Mouse (Mus musculus) left cerebral cortex, postnatal 10 days (tissue): ENCODE results near the gene Cped1. TPM values are rescaled to one million over a fixed set of nuclear protein-coding genes. Genes with fewer than 3 reads are reported as not detected.
"Not testable (repeated sequence)": the region's sequence is repeated elsewhere in the genome, so short reads cannot be mapped to it uniquely, and the experiment has no call there.

Experiments
- DNase-seq, 2 experiments: peaks; one replicate each; pipeline ENCODE4 v3.0.0; 2021 to 2022; ENCODE audit warnings: low spot score in 2 of 2, mixed read lengths in 1 of 2; ENCODE audit errors: extremely low spot score in 1 of 2
- intact Hi-C: fragments of 180-260 bp; cut with DNase I; formaldehyde crosslinking; loops from one replicate; pipeline ENCODE4 v1.15.1; 2025
- total RNA-seq, 2 experiments: library from RNA; stranded (reverse); gene quantifications; 2 replicates each; pipeline ENCODE4 v1.2.3; 2021

The Cped1 gene
- total RNA-seq, 2 experiments from 2014 or later, result 1.9 to 2.0 TPM

DNA sequence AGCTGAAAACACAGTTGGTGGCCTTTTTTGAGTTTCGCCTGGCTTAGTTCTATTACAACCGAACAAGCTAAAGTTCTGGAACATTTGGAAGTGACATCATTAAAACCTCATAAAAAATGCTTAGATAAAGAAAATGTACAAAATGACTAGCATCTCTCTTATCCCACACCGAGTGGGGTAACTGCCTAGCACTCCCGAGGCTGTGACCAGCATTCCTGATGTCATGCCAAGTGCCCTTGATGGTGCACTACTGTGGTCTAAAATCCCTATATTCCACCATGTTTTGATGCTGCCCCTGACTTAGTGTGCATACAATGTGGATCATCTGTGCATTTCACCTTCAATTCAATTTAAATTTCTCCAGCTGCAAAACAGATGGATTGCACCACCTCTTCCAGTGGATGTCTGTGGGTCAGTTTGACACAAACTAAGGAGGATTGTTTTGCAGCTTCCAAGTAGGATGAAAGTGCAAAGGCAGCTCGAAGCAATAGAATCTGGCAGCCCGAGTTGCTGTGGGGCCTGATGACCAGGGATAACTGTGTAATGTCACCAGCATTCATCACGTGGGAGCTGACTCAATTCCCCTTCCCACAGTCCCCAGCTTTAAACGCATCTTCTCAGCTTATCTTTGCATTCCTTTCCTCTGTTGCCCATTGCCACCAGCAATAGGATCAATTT, 33.2 kb downstream of the Cped1 start:
- DNase-seq, result no peak
- intact Hi-C loops, result no loop called here

GRCm38 (mm10) chr6:22019637-22020036, 33.9 kb downstream of the Cped1 start:
- DNase-seq, result no peak
- intact Hi-C loops, result no loop called here

DNA sequence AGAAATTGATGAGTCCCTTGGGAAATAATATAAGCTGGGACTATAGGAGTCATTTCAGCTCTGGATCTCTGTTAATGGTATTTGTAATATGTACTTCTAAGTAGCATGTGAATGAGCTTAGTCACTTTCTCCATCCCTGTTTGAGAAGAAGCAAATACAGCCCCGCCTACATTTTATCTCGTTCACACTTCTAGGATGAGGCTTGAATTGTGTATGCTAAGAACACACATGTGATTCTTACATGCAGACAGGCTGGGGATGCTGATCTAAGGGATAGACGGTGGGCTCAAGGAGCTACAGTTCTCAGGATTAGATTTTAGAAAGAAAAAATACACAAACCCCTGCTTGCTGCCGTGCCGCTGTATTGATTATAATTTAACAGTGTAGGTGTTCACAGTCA, 35.0 kb downstream of the Cped1 start:
- intact Hi-C loops, result no loop called here

DNA sequence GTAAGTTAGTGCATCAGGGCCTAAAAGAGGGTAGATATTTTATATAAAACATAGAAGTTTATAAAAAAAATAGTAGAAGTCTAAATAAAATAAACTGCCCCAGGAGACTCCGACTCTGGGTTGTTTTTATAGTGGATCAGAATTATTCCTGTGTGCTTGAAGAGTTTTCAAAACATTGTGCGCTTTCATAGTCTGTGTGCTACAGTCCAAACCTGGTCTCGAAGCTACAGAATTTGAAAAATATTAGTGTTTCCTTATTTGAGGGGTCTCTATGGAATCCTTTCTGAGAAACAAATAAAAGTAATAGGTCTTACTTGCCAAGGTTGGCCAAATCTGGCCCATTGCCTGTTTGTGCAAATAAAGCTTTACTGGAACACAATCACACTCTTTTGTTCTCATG, 35.6 kb downstream of the Cped1 start:
- no peak for DNase-seq
- intact Hi-C loops, result no loop called here

More for the DNA sequence above, 35.0 kb downstream of the Cped1 start:
- DNase-seq, result no peak

GRCm38 (mm10) chr6:22024168-22024567, 38.5 kb downstream of the Cped1 start:
- no peak for DNase-seq
- intact Hi-C loops, result no loop called here

- DNase-seq, result no peak
- intact Hi-C loops, result no loop called here
Observed at GRCm38 (mm10) chr6:22025584-22026357, 40.1 kb downstream of the Cped1 start.

- no peak for DNase-seq
- intact Hi-C loops, result no loop called here
Observed at GRCm38 (mm10) chr6:22026358-22026673, 40.6 kb downstream of the Cped1 start.

DNA sequence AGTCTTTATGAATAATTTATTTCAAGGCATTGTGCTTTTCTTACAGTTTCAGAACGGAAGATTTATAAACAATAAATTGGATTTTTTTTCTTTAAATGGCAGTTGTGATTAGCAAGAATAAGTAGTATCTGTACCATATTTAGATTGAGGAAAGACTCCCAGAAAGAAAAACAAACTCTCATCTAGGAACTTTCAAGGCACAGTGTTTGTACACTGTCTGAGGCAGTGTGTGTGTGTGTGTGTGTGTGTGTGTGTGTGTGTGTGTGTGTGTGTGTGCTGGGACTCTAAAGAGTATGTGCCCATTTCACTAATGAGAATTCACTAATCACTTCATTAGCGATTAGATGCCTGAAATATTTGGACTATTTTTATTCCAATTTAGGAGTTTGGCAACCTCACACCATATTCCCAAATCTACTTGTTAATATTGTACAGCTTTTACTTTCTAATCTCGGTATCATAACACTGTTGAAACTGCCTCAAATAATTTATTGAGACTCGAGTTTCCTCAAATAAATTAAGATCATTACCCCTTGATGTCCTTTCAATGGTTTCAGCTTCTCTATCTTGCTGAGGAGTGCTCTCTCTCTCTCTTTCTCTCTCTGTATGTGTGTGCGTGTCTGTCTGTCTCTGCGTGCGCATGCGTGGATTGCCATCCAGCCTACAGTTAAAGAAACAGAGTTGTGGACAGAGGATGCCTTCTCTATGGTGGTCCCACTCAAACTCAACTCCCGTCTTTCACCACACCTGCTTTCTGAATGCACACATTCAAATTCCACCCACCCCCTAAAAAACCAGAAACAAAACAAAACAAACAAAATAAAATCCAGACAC, 41.3 kb downstream of the Cped1 start:
- DNase-seq, result no peak
- intact Hi-C loops, result no loop called here

DNA sequence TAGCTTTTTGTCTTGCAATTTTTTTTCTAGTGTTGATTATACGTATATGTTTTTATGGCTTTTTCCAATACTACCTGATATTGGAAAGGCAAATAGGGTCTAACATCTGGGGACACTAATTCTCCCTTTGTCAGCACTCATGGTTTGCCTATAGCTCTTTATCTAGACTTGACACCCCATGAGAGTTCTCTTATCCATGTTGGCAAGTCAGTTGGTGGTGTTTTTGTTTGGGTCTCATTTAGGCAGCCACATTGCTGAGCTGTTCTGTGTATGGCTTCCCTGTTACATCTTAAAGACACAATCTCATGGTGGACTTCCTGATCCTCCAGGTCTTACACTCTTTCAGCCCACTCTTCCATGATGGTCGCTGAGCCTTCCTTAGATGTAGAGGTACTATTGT, 42.1 kb downstream of the Cped1 start:
- no peak for DNase-seq
- intact Hi-C loops, result no loop called here

DNA sequence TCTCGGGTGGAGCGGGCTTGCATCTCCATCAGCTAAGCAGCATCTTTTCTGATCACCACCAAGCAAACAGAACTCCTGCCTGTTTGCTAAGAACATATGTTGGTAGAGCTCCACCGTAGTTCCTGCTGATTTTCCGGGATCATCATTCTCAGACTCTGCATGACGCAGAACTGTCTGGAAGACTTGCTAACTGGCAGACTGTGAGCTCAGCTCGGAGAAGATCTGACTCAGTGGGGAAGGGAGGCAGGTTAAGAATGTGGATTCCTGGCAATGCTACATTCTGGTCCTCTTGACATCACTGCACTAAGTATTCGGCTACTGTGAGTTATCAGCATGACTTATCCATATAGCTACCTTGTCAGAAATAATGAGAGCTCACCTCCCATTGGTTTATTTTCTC, 44.7 kb downstream of the Cped1 start:
- intact Hi-C loops, result no loop called here
- DNase-seq, result no peak

GRCm38 (mm10) chr6:22033188-22033587, 47.5 kb downstream of the Cped1 start:
- intact Hi-C loops, result no loop called here
- no peak for DNase-seq

DNA sequence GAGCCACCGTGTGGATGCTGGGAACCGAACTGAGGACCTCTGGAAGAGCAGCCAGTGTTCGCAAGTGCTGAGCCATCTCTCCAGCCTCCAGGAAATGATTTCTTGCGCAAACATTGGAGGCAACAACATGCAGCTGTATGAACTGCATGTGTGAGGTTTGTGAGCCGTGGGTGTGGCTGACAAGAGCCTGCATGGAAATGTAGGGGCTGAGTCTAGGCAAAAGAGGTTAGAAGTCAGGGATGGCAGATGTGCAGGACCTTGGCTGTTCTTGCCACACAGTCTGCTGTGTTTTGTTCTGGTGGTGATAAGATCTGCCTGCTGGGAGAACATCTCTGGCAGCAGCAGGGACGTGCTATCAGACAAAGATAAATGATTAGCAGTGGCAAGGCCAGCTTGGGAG, 49.7 kb downstream of the Cped1 start:
- DNase-seq, result no peak
- intact Hi-C loops, result no loop called here

DNA sequence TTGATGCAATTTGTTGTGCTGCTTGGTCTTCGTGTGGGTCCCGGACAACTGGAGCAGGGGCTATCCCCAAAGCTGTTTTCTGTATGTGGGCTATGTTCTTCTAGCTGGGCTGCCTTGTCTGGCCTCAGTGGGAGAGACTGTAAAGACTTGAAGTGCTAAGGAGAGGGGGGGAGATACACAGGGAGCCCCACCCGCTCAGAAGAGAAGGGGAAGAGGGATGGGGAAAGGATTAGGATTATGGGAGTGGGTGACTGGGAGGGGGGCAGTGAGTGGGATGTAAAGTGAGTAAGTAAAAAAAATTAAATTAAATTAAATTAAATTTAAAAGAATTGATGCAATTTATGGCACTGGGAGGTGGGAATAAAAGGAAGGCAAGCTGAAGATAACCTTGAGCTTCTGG, 50.2 kb downstream of the Cped1 start:
- DNase-seq, result no peak
- intact Hi-C loops, result no loop called here

DNA sequence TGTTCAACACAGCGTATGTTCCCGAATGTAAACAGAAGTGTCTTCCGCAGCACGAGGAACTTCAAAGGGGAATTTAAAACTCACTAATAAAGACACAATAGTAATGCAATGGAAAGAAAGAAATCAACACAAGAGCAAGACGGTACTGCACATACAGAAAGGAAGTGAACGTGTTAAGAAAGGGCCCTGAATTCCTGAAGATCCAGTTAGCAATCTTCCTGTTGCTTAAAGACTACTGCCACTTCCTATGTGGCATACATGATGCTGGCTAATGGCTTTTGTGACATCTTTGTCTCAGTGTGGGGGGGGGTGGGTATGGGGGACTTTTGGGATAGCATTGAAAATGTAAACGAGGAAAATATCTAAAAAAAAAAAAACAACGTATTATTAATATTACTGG, 50.7 kb downstream of the Cped1 start:
- no peak for DNase-seq
- intact Hi-C loops, result no loop called here

DNA sequence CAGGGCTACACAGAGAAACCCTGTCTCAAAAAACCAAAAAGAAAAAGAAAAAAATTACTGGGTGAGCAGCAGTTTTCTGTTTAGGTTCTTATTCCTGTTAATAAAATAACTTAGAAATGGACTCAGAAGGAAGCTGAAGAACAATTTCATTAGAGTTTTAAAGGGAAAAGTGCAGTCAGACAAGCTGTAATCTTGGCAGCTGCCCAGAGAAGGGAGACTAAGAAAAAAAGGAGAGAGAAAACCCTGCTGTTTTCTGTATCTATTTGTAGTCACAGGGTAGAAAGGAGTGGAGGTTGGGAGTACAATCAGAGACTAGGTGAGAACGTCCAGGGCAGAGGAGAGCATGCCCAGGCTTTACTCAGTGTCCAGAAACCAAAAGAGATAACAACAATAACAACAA, 51.2 kb downstream of the Cped1 start:
- intact Hi-C loops, result no loop called here
- peak in 1 of 2 experiments; percentile 23 for DNase-seq

- no peak for DNase-seq
- intact Hi-C loops, result no loop called here
Observed at GRCm38 (mm10) chr6:22037441-22038050, 51.8 kb downstream of the Cped1 start.

DNA sequence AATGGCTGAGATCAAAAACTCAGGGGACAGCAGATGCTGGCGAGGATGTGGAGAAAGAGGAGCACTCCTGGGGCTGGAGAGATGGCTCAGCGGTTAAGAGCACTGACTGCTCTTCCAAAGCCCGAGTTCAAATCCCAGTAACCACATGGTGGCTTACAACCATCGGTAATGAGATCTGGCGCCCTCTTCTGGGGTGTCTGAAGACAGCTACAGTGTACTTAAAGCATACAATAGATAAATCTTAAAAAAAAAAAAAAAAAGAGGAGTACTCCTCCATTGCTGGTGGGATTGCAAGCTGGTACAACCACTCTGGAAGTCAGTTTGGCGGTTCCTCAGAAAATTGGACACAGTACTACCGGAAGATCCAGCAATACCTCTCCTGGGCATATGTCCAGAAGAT, 54.0 kb downstream of the Cped1 start:
- intact Hi-C loops, DNase-seq: not testable (repeated sequence)

DNA sequence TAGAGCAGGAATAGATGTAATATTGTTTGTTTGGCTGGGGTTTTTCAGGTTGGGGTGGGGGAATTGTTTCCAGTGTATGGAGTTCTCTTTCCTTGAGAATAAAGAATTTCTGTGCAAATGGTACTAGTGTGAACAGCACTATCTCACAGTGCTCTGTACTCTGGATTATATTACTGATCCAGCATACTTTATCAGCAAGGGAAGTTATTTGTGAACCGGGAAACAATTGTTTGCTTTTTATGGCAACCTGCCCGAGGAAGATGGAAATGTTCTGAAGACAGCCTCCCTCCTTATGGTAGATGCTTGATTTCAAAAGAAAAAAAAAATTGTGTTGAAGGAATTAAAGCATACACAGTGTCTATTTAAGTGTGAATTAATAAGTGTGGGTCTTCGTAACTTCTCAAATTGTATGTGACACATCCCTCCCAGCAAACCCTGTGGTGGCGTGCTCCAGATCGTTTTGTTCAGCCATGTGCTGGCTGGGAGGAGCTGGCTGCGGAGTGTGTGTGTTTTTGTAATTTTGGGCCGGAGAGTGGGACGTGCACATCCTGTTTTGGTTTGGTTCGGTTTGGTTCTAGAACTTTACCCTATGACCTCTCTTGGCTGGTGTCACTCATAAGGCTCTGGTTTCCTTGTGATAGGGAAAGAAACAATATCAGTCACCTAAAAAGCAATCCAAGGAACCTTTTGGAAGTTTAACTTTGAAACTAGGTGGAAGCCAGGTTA, 59.3 kb downstream of the Cped1 start:
- peak in 1 of 2 experiments; percentile 48 for DNase-seq
- intact Hi-C loops, result no loop called here

- intact Hi-C loops, result no loop called here
Observed at GRCm38 (mm10) chr6:22047101-22047500, 61.4 kb downstream of the Cped1 start.

More at GRCm38 (mm10) chr6:22047101-22047500, 61.4 kb downstream of the Cped1 start:
- no peak for DNase-seq
